Mouse (Mus musculus) cortical plate, adult 2 months (tissue): ENCODE results near the gene Tmcc2. TPM values are rescaled to one million over a fixed set of nuclear protein-coding genes. Genes with fewer than 3 reads are reported as not detected.

Experiments
- H3K27ac ChIP-seq: fragments of 200-500 bp; 2 replicates; pipeline ENCODE4 v1.5.1; 2012; ENCODE audit warnings: low read length, control low read depth, inconsistent platforms; ENCODE audit not compliant: insufficient read depth
- H3K4me1 ChIP-seq: fragments of 200-500 bp; 2 replicates; pipeline ENCODE4 v1.6.1; 2011; ENCODE audit warnings: low read length; ENCODE audit not compliant: control insufficient read depth, insufficient read depth
- H3K4me3 ChIP-seq: fragments of 200-500 bp; 2 replicates; pipeline ENCODE4 v1.5.1; 2011; ENCODE audit warnings: mild to moderate bottlenecking, low read length, control low read depth; ENCODE audit not compliant: insufficient read depth
- CTCF ChIP-seq: fragments of 200-500 bp; IDR thresholded peaks from 2 replicates; pipeline ENCODE4 v1.5.1; 2011; ENCODE audit warnings: mild to moderate bottlenecking, control low read depth, low read length; ENCODE audit not compliant: insufficient read depth; ENCODE audit errors: extremely low read depth
- POLR2A ChIP-seq: fragments of 200-500 bp; IDR thresholded peaks from 2 replicates; pipeline ENCODE4 v1.6.1; 2011; ENCODE audit warnings: mild to moderate bottlenecking, low read length, control low read depth; ENCODE audit not compliant: insufficient read depth; ENCODE audit errors: extremely low read depth
- polyA plus RNA-seq: library from polyadenylated mRNA; depleted of rRNA; stranded (reverse); fragments of >200 nt; gene quantifications from 2 replicates; pipeline ENCODE4 v1.2.3, GENCODE M21; 2012

The Tmcc2 gene
- polyA plus RNA-seq, 1 experiment, result 124 TPM

- Histone ChIP-seq H3K27ac (peak overlapping the region; percentile 45), H3K4me3 (no peak overlapping the region), H3K4me1 (peaks cover 24% of the 10 kb centered on the region)
- TF ChIP-seq CTCF (no peak), POLR2A (no peak)
Measured at GRCm38 (mm10) chr1:132384001-132384554, 7.0 kb downstream of the Tmcc2 start.

DNA sequence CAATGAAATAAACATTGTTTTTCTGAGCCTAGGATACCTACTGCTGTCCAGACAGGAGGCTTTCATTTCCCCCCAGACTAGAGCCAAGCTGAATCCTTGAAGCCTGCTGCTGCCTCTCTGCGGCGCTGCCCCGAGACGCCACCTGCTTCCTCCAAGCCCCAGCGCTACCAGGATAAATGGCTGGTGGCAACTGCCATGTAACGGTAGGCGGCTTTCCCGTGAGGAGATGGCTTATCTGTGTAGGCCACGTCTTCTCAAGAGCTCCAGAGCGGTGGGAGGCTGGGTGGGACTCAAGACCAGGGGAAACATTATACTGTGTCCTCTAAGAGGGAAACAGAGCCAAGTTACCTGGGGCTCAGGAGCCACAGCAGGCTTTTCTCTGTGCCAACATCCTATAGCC lies 9.2 kb downstream of the Tmcc2 start:
- H3K4me1 ChIP-seq, result peaks cover 21% of the 10 kb centered on the region
- H3K4me3 ChIP-seq, result no peak overlapping the region
- TF ChIP-seq CTCF (no peak), POLR2A (no peak)
- H3K27ac ChIP-seq, result no peak overlapping the region

DNA sequence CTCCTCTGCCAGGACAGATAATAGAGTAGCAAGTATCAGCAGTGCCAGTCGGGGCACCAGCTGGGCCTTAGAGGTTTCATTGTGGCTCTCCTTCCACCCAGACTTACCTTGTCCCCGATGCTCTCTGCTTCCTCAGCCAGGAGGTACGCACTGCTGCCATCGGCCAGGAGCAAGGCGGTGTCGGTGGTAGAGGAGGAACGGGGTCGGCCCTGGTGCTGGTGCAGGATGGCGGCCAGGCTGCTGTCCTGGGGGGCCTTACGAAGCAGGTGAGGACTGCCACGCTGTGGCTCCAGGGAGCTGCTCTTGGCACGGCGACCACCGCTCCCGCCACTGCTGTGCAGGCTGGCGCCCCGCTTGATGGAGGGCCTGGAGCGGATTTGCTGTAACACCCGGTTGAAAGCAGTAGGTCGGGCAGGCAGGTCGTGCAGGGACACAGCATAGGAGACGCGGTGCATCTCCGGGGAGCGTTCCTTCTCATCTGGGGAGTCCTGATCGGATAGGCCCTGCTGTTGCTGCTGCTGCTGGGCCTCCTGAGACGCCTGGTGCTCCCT lies 10.5 kb downstream of the Tmcc2 start:
- no peak overlapping the region for H3K4me3 ChIP-seq
- TF ChIP-seq CTCF (no peak), POLR2A (no peak)
- peaks cover 17% of the 10 kb centered on the region for H3K4me1 ChIP-seq
- no peak overlapping the region for H3K27ac ChIP-seq

DNA sequence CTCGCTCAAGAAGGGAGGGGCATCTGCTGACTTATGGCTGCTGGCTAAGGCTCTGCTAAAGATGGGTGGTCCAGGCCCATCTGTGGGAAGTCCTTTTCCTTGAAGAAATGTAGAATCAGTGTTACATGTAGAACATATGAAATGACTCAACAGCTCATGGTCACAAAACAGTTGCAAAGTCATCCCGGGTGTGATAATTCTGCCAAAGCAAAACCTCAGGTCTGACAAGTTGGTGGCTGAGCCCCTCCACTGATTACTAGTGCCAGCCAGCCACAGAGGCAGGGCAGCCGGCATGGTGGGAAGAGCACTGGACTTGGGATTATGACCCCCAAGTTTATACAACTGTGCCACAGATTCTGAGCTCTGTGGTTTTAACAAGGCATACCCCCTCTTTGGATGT lies 13.3 kb downstream of the Tmcc2 start:
- TF ChIP-seq CTCF, result no peak
- TF ChIP-seq POLR2A, result no peak
- no peak overlapping the region for H3K27ac ChIP-seq
- H3K4me1 ChIP-seq, result peaks cover 19% of the 10 kb centered on the region
- H3K4me3 ChIP-seq, result no peak overlapping the region

GRCm38 (mm10) chr1:132377055-132377365 lies 14.1 kb downstream of the Tmcc2 start:
- no peak for TF ChIP-seq CTCF
- TF ChIP-seq POLR2A, result no peak
- Histone ChIP-seq H3K4me1 (peaks cover 19% of the 10 kb centered on the region), H3K4me3 (no peak overlapping the region), H3K27ac (0 out of 2 replicates have a peak overlapping the region, but pooled peaks have one; percentile 27)

DNA sequence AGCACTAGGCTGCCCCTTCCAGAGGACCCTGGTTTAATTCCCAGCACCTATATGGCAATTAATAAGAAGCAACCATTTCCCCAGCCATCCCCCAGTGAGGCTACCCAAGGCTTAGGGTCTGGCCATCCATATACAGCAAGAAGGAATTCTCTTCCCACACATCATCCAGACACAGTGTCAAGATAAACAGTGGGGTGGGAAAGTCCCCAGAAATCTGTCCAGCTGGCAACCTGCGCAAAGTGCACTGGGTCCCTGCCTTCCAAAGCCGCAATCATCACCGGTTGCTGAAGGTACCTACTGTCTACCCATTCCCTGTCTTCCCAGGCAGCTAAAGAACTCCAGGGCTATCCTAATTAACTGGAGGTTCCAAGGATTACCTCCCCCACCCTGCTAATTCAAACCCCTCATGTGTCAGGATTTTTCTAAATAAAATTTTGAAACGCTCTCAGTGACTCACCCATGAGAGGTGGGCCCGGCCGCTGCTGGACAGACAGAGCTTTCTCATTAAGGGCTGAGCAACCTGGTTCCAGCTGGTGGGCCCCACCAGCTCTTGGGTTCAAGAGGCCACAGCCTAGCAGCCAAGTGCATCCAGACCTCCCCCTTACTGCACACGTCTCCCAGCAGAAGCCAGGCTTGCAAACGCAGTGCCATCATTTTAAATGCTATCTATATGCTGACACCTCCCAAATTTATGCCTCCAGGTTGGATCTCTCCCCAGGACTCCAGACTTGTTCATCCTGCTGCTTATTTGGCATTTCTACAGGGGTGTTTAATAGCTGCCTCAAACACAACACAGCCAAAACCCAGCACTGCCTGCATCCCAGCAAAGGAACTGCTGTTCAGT lies 14.6 kb downstream of the Tmcc2 start:
- Histone ChIP-seq H3K4me1 (peaks cover 19% of the 10 kb centered on the region), H3K4me3 (no peak overlapping the region), H3K27ac (0 out of 2 replicates have a peak overlapping the region, but pooled peaks have one; percentile 27)
- TF ChIP-seq POLR2A, result no peak

- H3K4me3 ChIP-seq, result no peak overlapping the region
- H3K4me1 ChIP-seq, result peaks cover 23% of the 10 kb centered on the region
- peak overlapping the region; percentile 87; the same call in 1 of the 2 replicates for H3K27ac ChIP-seq
- TF ChIP-seq POLR2A (no peak), CTCF (no peak)
Measured at GRCm38 (mm10) chr1:132375256-132375655, 15.8 kb downstream of the Tmcc2 start.

GRCm38 (mm10) chr1:132374873-132375244 lies 16.2 kb downstream of the Tmcc2 start:
- H3K4me1 ChIP-seq, result peaks cover 23% of the 10 kb centered on the region
- TF ChIP-seq POLR2A (no peak), CTCF (no peak)
- H3K27ac ChIP-seq, result peak overlapping the region; percentile 87; the same call in 1 of the 2 replicates
- H3K4me3 ChIP-seq, result no peak overlapping the region

GRCm38 (mm10) chr1:132374140-132374872 lies 16.8 kb downstream of the Tmcc2 start:
- Histone ChIP-seq H3K4me1 (peaks cover 23% of the 10 kb centered on the region), H3K27ac (peak overlapping the region; percentile 87), H3K4me3 (no peak overlapping the region)
- TF ChIP-seq POLR2A, result no peak
- TF ChIP-seq CTCF, result no peak
